In genomic region chr5:4641041-4641440, GRCm38 (mm10) we compare ENCODE assay signal across 26 mouse cellular contexts.
"Had no signal": no experiment of that assay in that cellular context is flagged by ENCODE, and none has a peak within 500 bp of the region (broad histone marks: within the 10 kb centered on the region; RNA-seq: fewer than 3 reads in every experiment).

No protein-coding gene starts in this region.

- H3K27me3 ChIP-seq: heart, embryonic 13.5 days; heart, embryonic 15.5 days; hindbrain, embryonic 12.5 days; intestine, embryonic 15.5 days; limb, embryonic 12.5 days; liver, embryonic 12.5 days had no signal

- ATAC-seq: hindbrain, embryonic 16.5 days; inflammation-experienced regulatory T-cells, adult 6 months; intestine, embryonic 15.5 days; intestine, postnatal 0 days; liver, embryonic 12.5 days had no signal

- H3K9ac ChIP-seq: heart, embryonic 13.5 days; heart, embryonic 15.5 days; hindbrain, embryonic 12.5 days; hindbrain, embryonic 14.5 days; intestine, embryonic 15.5 days; limb, embryonic 12.5 days; liver, embryonic 12.5 days; liver, embryonic 14.5 days had no signal

- DNase-seq: gastrocnemius, postnatal 14 days; gastrocnemius, postnatal 36 days; heart, adult 11 months; heart, adult 2 months; heart, postnatal 14 days; heart, postnatal 4 days; kidney, adult 18-20 months; kidney, adult 8-10 months; kidney, postnatal 14 days; kidney, postnatal 4 days had no signal

- H3K4me2 ChIP-seq: heart, embryonic 11.5 days; heart, embryonic 13.5 days; heart, embryonic 15.5 days; hindbrain, embryonic 12.5 days; hindbrain, embryonic 14.5 days; intestine, embryonic 15.5 days; limb, embryonic 12.5 days; liver, embryonic 12.5 days had no signal

- H3K27ac ChIP-seq: heart, adult 2 months; heart, embryonic 13.5 days; heart, embryonic 15.5 days; hindbrain, embryonic 10.5 days; hindbrain, embryonic 12.5 days; hindbrain, embryonic 14.5 days; intestine, embryonic 15.5 days; layer of hippocampus, adult 2 months; left cerebral cortex, adult 2 months; limb, embryonic 10.5 days; limb, embryonic 12.5 days; liver, embryonic 12.5 days; liver, embryonic 14.5 days had no signal

- H3K36me3 ChIP-seq: heart, embryonic 13.5 days; heart, embryonic 15.5 days; hindbrain, embryonic 10.5 days; hindbrain, embryonic 12.5 days; intestine, embryonic 15.5 days; limb, embryonic 10.5 days; limb, embryonic 12.5 days; liver, embryonic 12.5 days had no signal

- H3K4me3 ChIP-seq: heart, adult 2 months; heart, embryonic 13.5 days; heart, embryonic 15.5 days; hindbrain, embryonic 10.5 days; hindbrain, embryonic 12.5 days; intestine, embryonic 15.5 days; layer of hippocampus, adult 2 months; left cerebral cortex, adult 2 months; limb, embryonic 10.5 days; limb, embryonic 12.5 days; liver, embryonic 12.5 days had no signal

- H3K4me1 ChIP-seq: heart, embryonic 13.5 days; heart, embryonic 15.5 days; hindbrain, embryonic 10.5 days; hindbrain, embryonic 12.5 days; intestine, embryonic 15.5 days; liver, embryonic 12.5 days had no signal

- H3K9me3 ChIP-seq: heart, embryonic 13.5 days; heart, embryonic 15.5 days; hindbrain, embryonic 10.5 days; hindbrain, embryonic 12.5 days; intestine, embryonic 15.5 days; limb, embryonic 10.5 days; limb, embryonic 12.5 days; liver, embryonic 12.5 days had no signal
